20 mouse cellular contexts compared by ENCODE assay signal in genomic region chr6:128179247-128179646, GRCm38 (mm10). TPM values are rescaled to one million over a fixed set of nuclear protein-coding genes. Genes with fewer than 3 reads are reported as not detected.
DNase-seq lines count a peak whose midpoint lies in the region; ATAC-seq and TF ChIP-seq lines count a peak whose summit lies in the region.
"Had no signal": no experiment of that assay in that cellular context is flagged by ENCODE, and none has a peak within 500 bp of the region (broad histone marks: within the 10 kb centered on the region; RNA-seq: fewer than 3 reads in every experiment).

No protein-coding gene starts in this region.

- H3K4me3 ChIP-seq in liver, postnatal 0 days (ENCODE audit: low read depth, low read length), result no peak overlapping the region
- H3K4me3 ChIP-seq: embryonic facial prominence, embryonic 15.5 days; forebrain, embryonic 12.5 days; hindbrain, embryonic 10.5 days; myocyte had no signal

- peak; percentile 41 for TF ChIP-seq CTCF in liver, postnatal 0 days (IDR thresholded peaks at IDR 0.05; ENCODE audit: low read depth)
- TF ChIP-seq CTCF in Patski (IDR thresholded peaks at IDR 0.05), result peak; percentile 30

- ATAC-seq in CD4-positive, CD25-positive, alpha-beta regulatory T cell, adult 4 months, result no peak
- no peak for ATAC-seq in liver, postnatal 0 days
- no peak for ATAC-seq in Patski
- ATAC-seq: activated CD4-positive, CD25-positive, alpha-beta regulatory T cell, adult 4 months had no signal

- no peaks in the 10 kb centered on the region for H3K36me3 ChIP-seq in liver, postnatal 0 days (replicated peaks; ENCODE audit: insufficient read depth, low read length)
- H3K36me3 ChIP-seq: embryonic facial prominence, embryonic 15.5 days; forebrain, embryonic 12.5 days; G1E; hindbrain, embryonic 10.5 days had no signal

- POLR2A ChIA-PET in Patski (lab: Charles Lee), result no interaction called here

- no peak overlapping the region for H3K9ac ChIP-seq in liver, postnatal 0 days (replicated peaks)
- H3K9ac ChIP-seq: embryonic facial prominence, embryonic 15.5 days; forebrain, embryonic 12.5 days had no signal

- TF ChIP-seq EP300 in liver, postnatal 0 days (IDR thresholded peaks at IDR 0.05; ENCODE audit: low read depth), result no peak

- in situ Hi-C loops in Patski (cut with MboI; ENCODE audit: low pct_unique_long_range_greater_than_20kb), result no loop called here

- CTCF ChIA-PET in Patski (lab: Charles Lee), result interaction anchor here (1.0 to 3.3 kb wide), 3 partner anchors 10 to 17 kb away, joined by 3 to 14 read pairs (median 4); no protein-coding TSS in a partner anchor

- H3K4me1 ChIP-seq in liver, postnatal 0 days (ENCODE audit: insufficient read depth), result no peaks in the 10 kb centered on the region
- H3K4me1 ChIP-seq: embryonic facial prominence, embryonic 15.5 days; forebrain, embryonic 12.5 days had no signal

- no peak overlapping the region for H3K4me2 ChIP-seq in liver, postnatal 0 days (ENCODE audit: low read depth, low read length)
- H3K4me2 ChIP-seq: embryonic facial prominence, embryonic 15.5 days; forebrain, embryonic 12.5 days; midbrain, embryonic 11.5 days had no signal

- intact Hi-C loops in heart, postnatal 10 days (cut with DNase I), result no loop called here

- H3K27ac ChIP-seq in liver, postnatal 0 days (ENCODE audit: low read depth), result no peak overlapping the region
- H3K27ac ChIP-seq: embryonic facial prominence, embryonic 15.5 days; forebrain, embryonic 12.5 days; hindbrain, embryonic 10.5 days had no signal

- no peaks in the 10 kb centered on the region for H3K9me3 ChIP-seq in liver, postnatal 0 days (ENCODE audit: low read length)
- H3K9me3 ChIP-seq: embryonic facial prominence, embryonic 15.5 days; forebrain, embryonic 12.5 days; hindbrain, embryonic 10.5 days had no signal

- peak; percentile 3 for DNase-seq in CD4-positive, CD25-positive, alpha-beta regulatory T cell, adult 2 months (ENCODE audit: low read depth, low spot score)
- peak; percentile 68 for DNase-seq in heart, adult 11 months
- DNase-seq in heart, postnatal 10 days, result no peak
- no peak for DNase-seq in liver, postnatal 0 days
- DNase-seq in liver, result no peak
- DNase-seq in Patski (ENCODE audit: low read depth, low spot score), result no peak
- no peak for DNase-seq in urinary bladder, postnatal 10 days (ENCODE audit: low spot score)
- DNase-seq: cerebellum, postnatal 36 days; layer of hippocampus, postnatal 36 days; lung, postnatal 14 days; right cerebral cortex, postnatal 25 days; thymus, adult 18-20 months had no signal

- H3K27me3 ChIP-seq in liver, postnatal 0 days (ENCODE audit: insufficient read depth, low read length), result no peaks in the 10 kb centered on the region
- no peaks in the 10 kb centered on the region for H3K27me3 ChIP-seq in Patski
- H3K27me3 ChIP-seq: embryonic facial prominence, embryonic 15.5 days; forebrain, embryonic 12.5 days had no signal

- 59% methylated on average over 5 of the region's 5 CpGs for WGBS in liver, postnatal 0 days (ENCODE audit: insufficient replicate concordance)

RNA-seq across cellular contexts. Expression of gene Tspan9, which starts 35.9 kb away (rescaled TPM):
- polyA plus RNA-seq in CD4-positive, CD25-positive, alpha-beta regulatory T cell, adult 4 months (2017; shearing (Covaris generic)), result under 1 TPM; 0.41 to 0.44 TPM
- total RNA-seq in heart, postnatal 10 days (2021), result 100 to 1,000 TPM; 184 to 197 TPM
- polyA plus RNA-seq in liver, postnatal 0 days (2015; fragmentation: Nextera tagmentation; extraction: Ambion mirVana), result 17.7 and 19.6 TPM in 2 replicates
- polyA plus RNA-seq in Patski (2021), result 135 TPM
- polyA plus RNA-seq: G1E had no signal

Comparison
In these comparisons a context has a peak if more than half of its experiments do, and no peak if none do; other contexts are left out.
1. DNase-seq: peak in CD4-positive, CD25-positive, alpha-beta regulatory T cell, adult 2 months (single experiment) and heart, adult 11 months (single experiment); none in heart, postnatal 10 days (0 of 2), liver, postnatal 0 days (single experiment), liver (single experiment), Patski (single experiment) and urinary bladder, postnatal 10 days (single experiment).
2. RNA of gene Tspan9, which starts 35.9 kb away (polyA plus RNA-seq): 135 TPM in Patski (single experiment) and 17.7 to 19.6 TPM in liver, postnatal 0 days; 0.41 to 0.44 TPM in CD4-positive, CD25-positive, alpha-beta regulatory T cell, adult 4 months; every median in the first group is over 10 times any median in the second.